Mouse (Mus musculus) NIH3T3 (cell line): ENCODE results near the gene Fam214b.

Experiments used
- DNase-seq: peaks from one replicate; pipeline ENCODE4 v3.0.0-alpha.2; 2012; ENCODE audit warnings: low read depth

Fam214b gene

GRCm38 (mm10) chr4:43038567-43039495, 7.2 kb downstream of the Fam214b start:
- DNase-seq = peak; percentile 68

GRCm38 (mm10) chr4:43037860-43038566, 8.0 kb downstream of the Fam214b start:
- no peak for DNase-seq

GRCm38 (mm10) chr4:43036356-43036755, 9.7 kb downstream of the Fam214b start:
- DNase-seq = no peak

GRCm38 (mm10) chr4:43035851-43036250, 10.2 kb downstream of the Fam214b start:
- no peak for DNase-seq

- no peak for DNase-seq
These were observed 12.5 kb downstream of the Fam214b start for GRCm38 (mm10) chr4:43033481-43033880.

- no peak for DNase-seq
These were observed 13.5 kb downstream of the Fam214b start for GRCm38 (mm10) chr4:43032501-43032900.

- DNase-seq = peak; percentile 94
These were observed 14.6 kb downstream of the Fam214b start, which contains the start of gene Stoml2 for GRCm38 (mm10) chr4:43031237-43031995. Gene Stoml2 (minus strand): TSS chr4:43031710.

- peak; percentile 59 for DNase-seq
These were observed 15.2 kb downstream of the Fam214b start for GRCm38 (mm10) chr4:43030780-43031230.

GRCm38 (mm10) chr4:43030352-43030751, 15.7 kb downstream of the Fam214b start:
- DNase-seq = no peak

GRCm38 (mm10) chr4:43029749-43030148, 16.3 kb downstream of the Fam214b start:
- DNase-seq = no peak

GRCm38 (mm10) chr4:43029121-43029520, 16.9 kb downstream of the Fam214b start:
- no peak for DNase-seq

GRCm38 (mm10) chr4:43025084-43025960, 20.7 kb downstream of the Fam214b start, which contains the start of gene Pigo:
Gene Pigo (minus strand): TSS chr4:43025819.
- peak; percentile 95 for DNase-seq

- DNase-seq = no peak
These were observed 21.3 kb downstream of the Fam214b start for GRCm38 (mm10) chr4:43024673-43025072.

- DNase-seq = no peak
These were observed 24.7 kb downstream of the Fam214b start for GRCm38 (mm10) chr4:43021341-43021740.

- no peak for DNase-seq
These were observed 25.1 kb downstream of the Fam214b start for GRCm38 (mm10) chr4:43020876-43021275.

GRCm38 (mm10) chr4:43019641-43020465, 26.2 kb downstream of the Fam214b start:
- DNase-seq = no peak

GRCm38 (mm10) chr4:43019176-43019575, 26.8 kb downstream of the Fam214b start:
- DNase-seq = no peak

- peak; percentile 33 for DNase-seq
These were observed 27.9 kb downstream of the Fam214b start for GRCm38 (mm10) chr4:43018156-43018555.

- DNase-seq = peak; percentile 76
These were observed 33.9 kb downstream of the Fam214b start for GRCm38 (mm10) chr4:43012091-43012490.
